Mouse (Mus musculus) kidney, postnatal 36 days (tissue): ENCODE measurements around the gene Lcn2.
"Not testable (repeated sequence)": the region's sequence is repeated elsewhere in the genome, so short reads cannot be mapped to it uniquely, and the experiment has no call there.

Experiments
- DNase-seq, 2 experiments: peaks; one replicate each; pipeline ENCODE4 v3.0.0; 2021 to 2022; ENCODE audit warnings: mixed read lengths in 2 of 2

Gene Lcn2

GRCm38 (mm10) chr2:32363376-32364106, 24.5 kb downstream of the Lcn2 start:
- peak; percentile 50 to 71 for DNase-seq

DNA sequence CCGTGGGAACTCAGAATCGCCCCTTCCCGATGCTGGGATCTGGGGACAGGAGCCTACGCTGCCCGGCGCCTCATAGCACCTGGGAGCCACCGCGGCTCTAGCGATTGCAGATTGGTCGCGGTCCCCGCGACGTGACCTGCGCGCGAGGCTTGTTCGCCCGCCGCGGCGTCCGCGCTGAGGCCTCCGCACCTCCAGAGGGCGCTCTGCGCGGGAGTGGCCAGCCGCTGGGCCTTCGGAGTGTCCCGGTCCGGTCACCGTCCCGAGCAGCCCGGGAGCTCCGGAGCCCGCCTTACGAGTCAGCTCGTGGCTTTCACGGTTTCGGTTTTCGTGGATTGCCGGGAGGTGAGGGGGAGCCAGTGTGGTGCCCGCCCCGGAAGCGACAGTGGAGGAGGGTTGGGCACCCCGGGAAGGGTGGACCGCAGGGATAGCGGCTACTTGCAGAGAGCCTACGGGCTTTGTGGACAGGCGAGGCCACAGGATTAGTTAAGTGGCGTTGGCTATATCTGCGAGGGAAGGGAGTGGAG, 25.2 kb downstream of the Lcn2 start:
- DNase-seq = peak; percentile 93 to 96

DNA sequence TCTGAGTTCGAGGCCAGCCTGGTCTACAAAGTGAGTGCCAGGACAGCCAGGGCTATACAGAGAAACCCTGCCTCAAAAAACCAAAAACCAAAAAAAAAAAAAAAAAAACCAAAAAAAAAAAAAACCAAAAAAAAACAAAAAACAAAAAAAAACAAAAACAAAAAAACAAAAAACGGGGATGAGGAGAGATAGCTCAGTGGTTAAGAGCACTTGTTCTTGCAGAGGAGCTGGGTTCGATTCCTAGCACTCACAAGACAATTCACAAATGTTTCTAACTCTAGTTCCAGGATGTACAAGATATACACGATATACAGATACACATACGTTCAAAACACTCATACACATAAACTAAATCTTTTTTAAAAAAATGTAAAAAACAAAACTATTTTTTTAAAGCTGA, 25.8 kb downstream of the Lcn2 start:
- DNase-seq = not testable (repeated sequence)

GRCm38 (mm10) chr2:32361437-32361836, 26.6 kb downstream of the Lcn2 start:
- DNase-seq = peak; percentile 80 to 91

DNA sequence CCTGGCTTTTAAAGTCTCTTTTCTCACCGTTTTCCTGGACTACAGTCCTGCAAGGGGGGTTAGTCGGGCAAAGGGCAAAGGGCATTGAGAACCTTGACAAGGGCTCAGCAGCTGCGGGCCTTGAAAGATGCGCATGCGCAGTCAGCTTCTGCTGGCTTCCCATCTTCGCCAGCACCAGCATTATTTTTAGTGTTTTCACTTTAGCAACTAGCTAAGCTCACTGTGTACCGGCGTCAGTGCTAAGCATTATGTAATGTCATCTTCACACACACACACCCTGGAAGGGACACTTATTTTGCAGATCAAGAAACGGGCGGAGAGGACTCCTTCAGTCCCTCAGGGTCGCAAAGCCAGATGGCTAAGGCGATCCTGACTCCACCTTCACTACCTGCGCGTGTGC, 27.3 kb downstream of the Lcn2 start:
- peak; percentile 92 to 93 for DNase-seq

GRCm38 (mm10) chr2:32358381-32358780, 29.7 kb downstream of the Lcn2 start:
- no peak for DNase-seq

DNA sequence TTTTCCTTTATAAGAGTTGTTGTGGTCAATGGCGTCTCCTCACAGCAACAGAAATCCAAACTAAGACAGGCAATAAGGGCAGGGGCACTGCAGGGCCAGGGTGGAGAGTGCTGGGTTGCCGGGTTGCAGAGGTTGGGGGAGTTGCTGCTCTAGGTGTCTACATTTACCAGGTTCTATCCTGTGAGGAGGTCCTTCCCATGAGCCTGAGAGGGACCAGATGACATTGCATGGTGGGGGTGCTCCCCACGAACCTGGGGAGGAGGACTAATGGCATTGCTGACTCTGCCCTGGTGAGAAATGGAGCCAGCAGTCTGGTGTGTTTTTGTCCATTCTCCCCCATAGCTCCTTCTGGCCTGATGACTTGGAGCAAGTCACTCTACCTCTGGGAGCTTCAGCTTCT, 30.3 kb downstream of the Lcn2 start:
- no peak for DNase-seq

DNA sequence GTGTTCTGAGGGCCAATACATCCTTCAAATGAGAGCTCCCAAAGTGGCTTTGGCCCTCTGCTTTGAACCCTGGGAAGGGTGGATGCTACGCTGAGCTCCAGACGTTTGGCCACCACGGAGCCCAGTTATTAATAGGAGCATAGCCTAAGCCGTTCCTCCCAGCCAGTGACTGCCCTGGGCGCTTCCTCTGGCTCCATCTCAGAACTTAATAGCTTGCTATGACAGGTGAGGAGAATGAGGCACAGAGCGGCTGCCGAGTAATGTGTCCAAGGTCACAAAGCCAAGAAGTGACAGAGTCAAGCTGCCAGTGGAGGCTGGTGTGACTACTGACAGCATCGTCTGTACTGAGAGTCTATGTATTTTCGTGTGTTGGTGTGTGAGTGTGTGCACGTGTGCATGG, 31.8 kb downstream of the Lcn2 start:
- no peak for DNase-seq

- no peak for DNase-seq
Measured at GRCm38 (mm10) chr2:32354336-32354895, 33.6 kb downstream of the Lcn2 start.

DNA sequence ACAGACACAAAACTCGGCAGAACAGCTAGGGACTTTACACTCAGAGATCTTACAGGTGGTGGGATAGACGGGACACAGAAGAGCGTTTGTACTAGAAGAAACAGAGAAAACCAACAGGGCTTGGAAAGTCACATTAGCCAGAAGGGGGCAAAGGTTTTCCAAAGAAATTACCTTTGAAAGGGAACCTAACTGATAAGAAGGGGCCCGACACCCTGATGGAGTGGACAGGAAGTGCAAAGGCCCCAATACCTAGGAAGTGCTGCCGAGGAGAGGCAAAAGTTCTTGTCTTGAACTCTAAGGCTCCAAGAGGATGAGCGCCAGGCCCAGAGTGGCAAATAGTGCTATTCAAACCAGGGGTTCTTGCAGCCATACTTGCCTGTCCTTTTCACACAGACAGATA, 34.2 kb downstream of the Lcn2 start:
- DNase-seq = no peak

DNA sequence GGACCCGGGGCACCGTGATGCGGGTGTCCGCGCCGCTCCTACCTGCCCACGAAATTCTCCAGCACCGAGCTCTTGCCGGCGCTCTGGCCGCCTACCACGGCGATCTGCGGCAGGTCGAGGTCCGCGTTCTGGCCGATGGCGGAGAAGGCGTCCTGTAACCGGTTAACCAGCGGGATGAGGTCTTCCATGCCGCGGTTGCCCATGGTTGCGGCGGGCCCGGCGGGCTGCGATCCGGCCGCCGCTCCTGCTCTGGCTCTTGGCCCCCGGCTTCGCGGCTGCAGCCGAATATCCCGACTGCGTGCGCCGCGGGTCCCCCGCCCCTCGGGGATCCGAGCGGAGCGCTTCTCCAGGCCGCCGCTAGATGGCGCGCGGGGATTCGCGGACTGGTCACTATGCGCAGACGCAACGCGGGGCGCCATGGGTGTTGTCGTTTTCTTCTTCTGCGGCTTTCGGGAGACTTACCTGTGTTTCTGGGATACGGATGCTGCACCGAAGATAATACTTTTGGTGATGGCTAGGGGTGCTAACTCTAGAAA, 35.0 kb downstream of the Lcn2 start, which contains the start of gene Dnm1:
Gene Dnm1 (minus strand): TSS at position 332 of the 536 bp plus-strand sequence.
- peak; percentile 88 to 93 for DNase-seq

DNA sequence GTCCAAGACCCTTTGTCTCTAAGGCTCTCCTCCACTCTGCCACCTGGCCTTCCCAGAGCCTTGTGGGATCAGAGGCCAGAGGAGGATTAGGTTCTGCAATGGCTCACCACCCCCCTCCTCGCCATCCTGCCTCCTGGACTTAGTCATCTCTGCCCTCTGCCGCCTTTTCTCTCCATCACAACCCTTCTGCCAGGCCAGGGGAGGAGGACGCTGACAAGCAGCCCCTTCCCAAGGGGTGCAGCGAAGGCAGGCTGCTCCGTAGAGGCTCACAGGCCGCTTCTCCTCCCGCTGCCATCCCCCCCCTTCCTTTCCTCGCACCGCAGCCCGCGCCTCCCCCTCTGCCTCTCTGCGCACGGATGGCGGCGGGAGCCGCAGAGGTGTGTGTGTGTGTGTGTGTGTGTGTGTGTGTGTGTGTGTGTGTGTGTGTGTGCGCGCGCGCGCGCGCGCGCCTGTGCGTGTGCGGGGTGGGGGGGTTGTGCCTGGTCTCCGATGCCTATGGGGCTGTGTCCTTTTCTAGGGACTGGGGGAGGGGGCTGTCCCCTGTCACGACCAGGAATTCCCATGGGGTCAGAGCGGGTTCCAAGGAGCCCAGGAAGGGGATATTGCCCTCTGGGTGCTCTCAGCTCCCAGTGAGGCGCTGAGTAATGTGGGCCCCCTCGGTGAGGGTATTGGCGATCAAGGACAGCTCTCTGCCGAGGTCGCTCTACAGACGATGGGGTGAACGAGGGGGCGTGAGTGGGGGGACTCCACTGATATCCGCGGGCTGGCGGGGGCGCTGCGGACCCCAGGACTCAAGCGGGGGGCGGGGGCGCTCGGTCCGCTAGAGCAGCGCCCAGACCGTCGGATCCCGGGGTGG, 35.7 kb downstream of the Lcn2 start, which contains the start of gene Ciz1:
Gene Ciz1 (plus strand): TSS at position 177 of the 856 bp plus-strand sequence.
- peak; percentile 13 to 19 for DNase-seq

GRCm38 (mm10) chr2:32351471-32351961, 36.5 kb downstream of the Lcn2 start:
- no peak for DNase-seq

DNA sequence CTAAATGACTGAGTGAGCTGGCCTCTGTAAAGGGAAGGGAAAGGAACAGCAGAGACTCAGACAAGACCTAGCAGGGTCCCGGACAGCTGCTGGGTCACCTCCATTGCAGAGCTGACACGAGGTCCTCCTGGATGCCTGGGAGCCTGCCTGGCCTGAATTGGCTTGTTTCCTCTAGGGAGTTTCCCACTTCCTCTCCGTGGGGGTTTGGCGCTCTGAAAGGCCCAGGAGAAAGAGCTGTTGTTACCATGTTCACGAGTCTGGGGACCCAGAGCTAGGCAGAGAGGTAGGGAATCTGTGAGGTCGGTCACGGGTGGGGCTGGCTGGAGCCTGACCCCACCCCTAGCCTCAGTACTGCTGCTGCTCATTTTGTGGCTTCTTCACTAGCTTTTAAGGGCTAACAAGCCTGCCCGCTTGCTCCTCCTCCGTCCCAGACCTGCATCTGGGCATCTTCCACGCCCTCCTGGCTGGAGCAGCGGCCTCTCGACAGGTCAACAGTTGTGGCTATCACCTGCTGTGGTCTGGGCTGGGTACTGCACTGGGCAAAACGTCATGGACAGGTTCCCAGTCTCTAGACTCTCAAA, 37.5 kb downstream of the Lcn2 start:
- DNase-seq = peak in 1 of 2 experiments; percentile 12

- DNase-seq = no peak
Measured at GRCm38 (mm10) chr2:32349625-32350255, 38.3 kb downstream of the Lcn2 start.

DNA sequence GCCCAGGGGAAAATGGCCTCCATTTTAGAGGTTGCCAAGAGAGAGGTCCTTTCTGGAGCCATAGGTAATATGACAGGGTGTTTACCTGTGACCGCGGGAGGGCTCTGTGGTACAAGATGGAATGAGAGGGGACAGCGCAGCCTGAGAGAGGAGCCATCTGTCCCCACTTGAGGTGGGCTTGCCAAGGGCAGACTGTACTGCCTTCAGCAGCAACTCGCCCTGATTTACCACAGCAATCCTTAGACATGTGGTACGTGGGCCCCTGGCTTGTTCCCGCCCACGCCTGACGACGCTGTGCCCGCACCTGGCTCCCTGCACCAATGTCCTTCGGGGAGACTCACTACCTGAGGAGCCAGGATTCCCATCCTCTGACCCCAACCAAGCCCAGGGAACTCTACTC, 39.7 kb downstream of the Lcn2 start:
- no peak for DNase-seq

- no peak for DNase-seq
Measured at GRCm38 (mm10) chr2:32347019-32347418, 41.0 kb downstream of the Lcn2 start.

DNA sequence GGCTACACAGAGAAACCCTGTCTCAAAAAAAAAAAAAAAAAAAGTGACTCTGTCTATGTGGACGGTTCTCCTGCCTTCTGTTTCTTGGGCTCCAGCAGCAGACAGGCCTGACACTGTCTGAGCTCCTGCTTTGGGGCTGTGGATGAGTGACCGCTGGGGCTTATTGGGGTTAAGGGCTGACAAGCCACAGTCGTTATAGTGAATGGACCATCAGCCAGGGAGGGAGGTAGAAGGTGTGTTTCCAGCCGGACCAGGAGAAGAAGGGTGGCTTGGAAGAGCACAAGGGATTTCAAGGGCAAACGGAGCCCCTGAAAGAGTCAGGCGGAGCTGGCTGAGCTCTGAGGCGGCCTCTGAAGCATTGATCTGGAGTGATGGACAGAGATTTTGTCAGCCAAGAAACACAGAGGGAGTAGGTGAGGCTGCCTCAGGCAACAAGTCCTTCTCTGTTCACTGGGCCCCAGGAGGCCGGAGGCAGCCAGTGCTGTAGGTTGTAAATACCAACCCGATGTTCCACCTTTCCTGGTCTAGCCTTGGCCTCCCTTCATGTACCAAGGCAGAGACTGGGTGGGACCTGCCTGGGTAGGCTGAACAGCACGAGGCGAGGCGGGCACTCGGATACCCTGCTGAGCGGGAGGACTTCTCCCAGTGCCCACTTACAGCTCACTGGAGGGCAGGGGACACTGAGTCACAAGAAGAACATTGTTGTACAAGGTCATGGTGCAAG, 43.3 kb downstream of the Lcn2 start:
- DNase-seq = no peak

DNA sequence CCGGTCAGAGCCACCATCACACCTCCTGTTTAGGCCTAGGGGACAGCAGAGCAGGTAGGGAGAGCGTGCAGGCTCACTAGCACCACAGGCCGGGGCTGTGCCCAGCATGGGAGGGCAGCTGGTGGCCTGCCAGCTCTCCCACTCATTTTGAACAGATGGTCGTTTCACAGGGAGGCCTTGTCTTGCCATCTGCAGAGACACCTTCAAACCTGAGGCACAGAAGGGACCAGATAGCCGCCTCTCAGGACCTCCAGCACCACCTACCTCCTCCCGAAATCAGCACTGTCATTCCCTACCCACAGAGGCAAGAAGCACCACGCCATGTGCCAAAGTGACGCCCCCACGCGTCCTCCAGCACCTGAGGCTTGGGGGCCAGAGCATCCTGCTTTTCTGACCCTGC, 44.0 kb downstream of the Lcn2 start:
- no peak for DNase-seq

- DNase-seq = no peak
Measured at GRCm38 (mm10) chr2:32343351-32343671, 44.7 kb downstream of the Lcn2 start.
